Mouse (Mus musculus) embryonic fibroblast, embryonic 13.5 days (primary cell): ENCODE measurements at regions not wholly inside any gene's neighbourhood (a gene's known extent, or its start where the extent isn't known, plus 50 kb on each side); places are given as distances from the start of the nearest gene placed in this dataset.
"Not testable (repeated sequence)": the region's sequence is repeated elsewhere in the genome, so short reads cannot be mapped to it uniquely, and the experiment has no call there.

Experiments
- H3K27ac ChIP-seq: 2 replicates; pipeline ENCODE4 v1.5.1; 2012; ENCODE audit warnings: low read length, control low read depth, inconsistent platforms; ENCODE audit not compliant: insufficient read depth
- H3K4me1 ChIP-seq: 2 replicates; pipeline ENCODE4 v1.6.1; 2011; ENCODE audit warnings: low read length; ENCODE audit not compliant: control insufficient read depth, insufficient read depth
- H3K4me3 ChIP-seq: 2 replicates; pipeline ENCODE4 v1.5.1; 2011; ENCODE audit warnings: mild to moderate bottlenecking, control low read depth, low read length; ENCODE audit not compliant: insufficient read depth
- CTCF ChIP-seq: IDR thresholded peaks from 2 replicates; pipeline ENCODE4 v1.5.1; 2011; ENCODE audit warnings: mild to moderate bottlenecking, control low read depth, low read length, moderate library complexity, borderline replicate concordance; ENCODE audit not compliant: insufficient read depth
- POLR2A ChIP-seq: IDR thresholded peaks from 2 replicates; pipeline ENCODE4 v1.6.1; 2011; ENCODE audit warnings: low read depth, mild to moderate bottlenecking, control low read depth, low read length, moderate library complexity

- Histone ChIP-seq H3K4me1 (no peaks in the 10 kb centered on the region), H3K4me3 (no peak overlapping the region), H3K27ac (no peak overlapping the region)
- TF ChIP-seq CTCF (no peak), POLR2A (no peak)
These were observed 1117.7 kb upstream of the Arrdc3 start for GRCm38 (mm10) chr13:79765437-79765838.

- no peak for TF ChIP-seq CTCF
- TF ChIP-seq POLR2A: no peak
- Histone ChIP-seq H3K4me3 (no peak overlapping the region), H3K27ac (no peak overlapping the region), H3K4me1 (no peaks in the 10 kb centered on the region)
These were observed 1098.1 kb upstream of the Arrdc3 start for GRCm38 (mm10) chr13:79784991-79785666.

- TF ChIP-seq POLR2A (no peak), CTCF (no peak)
- Histone ChIP-seq H3K4me1 (no peaks in the 10 kb centered on the region), H3K4me3 (no peak overlapping the region), H3K27ac (no peak overlapping the region)
These were observed 1081.6 kb upstream of the Arrdc3 start for GRCm38 (mm10) chr13:79801591-79801990.

- H3K27ac ChIP-seq: no peak overlapping the region
- no peak overlapping the region for H3K4me3 ChIP-seq
- H3K4me1 ChIP-seq: no peaks in the 10 kb centered on the region
- TF ChIP-seq CTCF (no peak), POLR2A (no peak)
These were observed 1047.6 kb upstream of the Arrdc3 start for GRCm38 (mm10) chr13:79835592-79835991.

- Histone ChIP-seq H3K27ac (0 out of 2 replicates have a peak overlapping the region, but pooled peaks have one; percentile 40), H3K4me3 (no peak overlapping the region), H3K4me1 (no peaks in the 10 kb centered on the region)
- TF ChIP-seq CTCF (no peak), POLR2A (no peak)
These were observed 1038.4 kb upstream of the Arrdc3 start for GRCm38 (mm10) chr13:79844800-79845199.

- not testable (repeated sequence) for H3K4me1 ChIP-seq, H3K27ac ChIP-seq
These were observed 1015.7 kb upstream of the Arrdc3 start for GRCm38 (mm10) chr13:79867501-79867900.

GRCm38 (mm10) chr13:79868481-79869225, 1014.5 kb upstream of the Arrdc3 start:
- no peak overlapping the region for H3K27ac ChIP-seq
- no peak overlapping the region for H3K4me3 ChIP-seq
- H3K4me1 ChIP-seq: no peaks in the 10 kb centered on the region
- TF ChIP-seq CTCF (no peak), POLR2A (no peak)

More at GRCm38 (mm10) chr13:79867501-79867900, 1015.7 kb upstream of the Arrdc3 start:
- not testable (repeated sequence) for H3K4me3 ChIP-seq

- H3K4me1 ChIP-seq: no peaks in the 10 kb centered on the region
- no peak overlapping the region for H3K27ac ChIP-seq
- no peak overlapping the region for H3K4me3 ChIP-seq
- TF ChIP-seq CTCF (no peak), POLR2A (no peak)
These were observed 1003.0 kb upstream of the Arrdc3 start for GRCm38 (mm10) chr13:79880136-79880535.

- Histone ChIP-seq H3K4me1 (no peaks in the 10 kb centered on the region), H3K27ac (no peak overlapping the region), H3K4me3 (no peak overlapping the region)
- TF ChIP-seq POLR2A: no peak
- no peak for TF ChIP-seq CTCF
These were observed 997.2 kb upstream of the Arrdc3 start for GRCm38 (mm10) chr13:79885959-79886358.

GRCm38 (mm10) chr13:79886361-79886760, 996.8 kb upstream of the Arrdc3 start:
- Histone ChIP-seq H3K4me1 (no peaks in the 10 kb centered on the region), H3K4me3 (no peak overlapping the region), H3K27ac (no peak overlapping the region)
- TF ChIP-seq POLR2A (no peak), CTCF (no peak)
